Comparison of ENCODE assay signal across 9 mouse cellular contexts in genomic region chr19:43386041-43386952, GRCm38 (mm10). TPM values are rescaled to one million over a fixed set of nuclear protein-coding genes. Genes with fewer than 3 reads are reported as not detected.
A peak's percentile ranks its signal among the peaks of the same experiment; 100 is the strongest.
DNase-seq lines count a peak whose midpoint lies in the region; ATAC-seq and TF ChIP-seq lines count a peak whose summit lies in the region.
"Had no signal": no experiment of that assay in that cellular context is flagged by ENCODE, and none has a peak within 500 bp of the region (broad histone marks: within the 10 kb centered on the region; RNA-seq: fewer than 3 reads in every experiment).

No protein-coding gene starts in this region.

- H3K9me3 ChIP-seq in limb, embryonic 12.5 days = no peaks in the 10 kb centered on the region

- peaks cover 12% of the 10 kb centered on the region for H3K4me1 ChIP-seq in testis, adult 2 months (ENCODE audit: control insufficient read depth, insufficient read depth, low read length)
- peaks cover 30% of the 10 kb centered on the region for H3K4me1 ChIP-seq in limb, embryonic 12.5 days (replicated peaks)

- WGBS in limb, embryonic 12.5 days = under 1% methylated on average over 48 of the region's 48 CpGs

- H3K9ac ChIP-seq in limb, embryonic 12.5 days (replicated peaks) = peak overlapping the region; percentile 66

- no peak for ATAC-seq in limb, embryonic 12.5 days (ENCODE audit: insufficient number of reproducible peaks, insufficient read depth, low FRiP score, low TSS enrichment, low read depth)

- no peak for TF ChIP-seq POLR2A in testis, adult 2 months (IDR thresholded peaks at IDR 0.05; ENCODE audit: control insufficient read depth, low read depth, low read length)

- H3K36me3 ChIP-seq in testis, adult 2 months (ENCODE audit: control insufficient read depth, insufficient read depth, low read length) = no peaks in the 10 kb centered on the region
- no peaks in the 10 kb centered on the region for H3K36me3 ChIP-seq in limb, embryonic 12.5 days

- H3K4me2 ChIP-seq in limb, embryonic 12.5 days = peak overlapping the region; percentile 78

- H3K27ac ChIP-seq in testis, adult 2 months (ENCODE audit: control insufficient read depth, insufficient read depth, low read depth, low read length) = no peak overlapping the region
- H3K27ac ChIP-seq in limb, embryonic 12.5 days = peak overlapping the region; percentile 86

- H3K4me3 ChIP-seq in testis, adult 2 months (ENCODE audit: control insufficient read depth, low read depth, low read length) = peak overlapping the region; percentile 13; the same call in 1 of the 2 replicates
- peak overlapping the region; percentile 50 for H3K4me3 ChIP-seq in limb, embryonic 12.5 days (replicated peaks)

- H3K27me3 ChIP-seq in testis, adult 2 months (ENCODE audit: control insufficient read depth, insufficient read depth, low read length) = no peaks in the 10 kb centered on the region
- H3K27me3 ChIP-seq in limb, embryonic 12.5 days = peaks cover 49% of the 10 kb centered on the region

- DNase-seq in frontal cortex, postnatal 36 days (ENCODE audit: low spot score in 2 of 2) = peak; percentile 18 to 20
- DNase-seq in frontal cortex, postnatal 10 days (ENCODE audit: low spot score in 2 of 2) = no peak
- DNase-seq in testis, postnatal 14 days (ENCODE audit: low spot score) = no peak
- peak; percentile 17 for DNase-seq in right cerebral cortex, postnatal 25 days
- no peak for DNase-seq in spleen, postnatal 10 days (ENCODE audit: low spot score in 2 of 2)
- no peak for DNase-seq in gastrocnemius, postnatal 25 days

- TF ChIP-seq CTCF in testis, adult 2 months (IDR thresholded peaks at IDR 0.05; ENCODE audit: control insufficient read depth, insufficient read depth, insufficient replicate concordance, low read depth, low read length) = no peak

RNA-seq across cellular contexts. Expression of gene Hpse2, which starts 1.9 kb away (rescaled TPM):
- 1.3 TPM in 2 replicates for polyA plus RNA-seq in testis, adult 2 months (2012; rRNA removed)
- 10.1 and 10.4 TPM in 2 replicates for polyA plus RNA-seq in limb, embryonic 12.5 days (2016; fragmentation: Nextera tagmentation; extraction: Ambion mirVana)
- total RNA-seq in gastrocnemius, postnatal 25 days (2021) = under 1 TPM in 1 of 2 experiments, not detected in 1; 0.80 TPM
- polyA plus RNA-seq: C2C12 had no signal

RNA-seq across cellular contexts. Expression of gene Cnnm1, which starts 53.9 kb away (rescaled TPM):
- 2.9 and 3.9 TPM in 2 replicates for polyA plus RNA-seq in testis, adult 2 months (2012; rRNA removed)
- polyA plus RNA-seq in limb, embryonic 12.5 days (2016; fragmentation: Nextera tagmentation; extraction: Ambion mirVana) = 0.36 and 0.43 TPM in 2 replicates
- total RNA-seq in gastrocnemius, postnatal 25 days (2021) = under 1 TPM in 1 of 2 experiments, not detected in 1; 0.05 TPM
- polyA plus RNA-seq: C2C12 had no signal

Comparison
In these comparisons a context has a peak if more than half of its experiments do, and no peak if none do; other contexts are left out.
1. DNase-seq: peak in frontal cortex, postnatal 36 days (2 of 2) and right cerebral cortex, postnatal 25 days (single experiment); none in frontal cortex, postnatal 10 days (0 of 2), testis, postnatal 14 days (single experiment), spleen, postnatal 10 days (0 of 2) and gastrocnemius, postnatal 25 days (single experiment).